Mouse (Mus musculus): ENCODE data around the gene Ric3. TPM values are rescaled to one million over a fixed set of nuclear protein-coding genes. Genes with fewer than 3 reads are reported as not detected.

Gene Ric3
- total and polyA plus RNA-seq, 3 experiments: 0.13 TPM; not detected in 2

- DNase-seq (ENCODE audit: extremely low read depth): no peak
- in situ Hi-C loops (cut with MboI; ENCODE audit: low pct_ligation_motif_present, low pct_unique_long_range_greater_than_20kb, low sequenced_read_pairs): loop anchor here (10.0 kb wide), 1 partner anchor 215 kb away; no protein-coding TSS in a partner anchor
- Histone ChIP-seq H3K27ac (ENCODE audit: insufficient read depth, low read depth) (no peak overlapping the region), H3K9me3 (replicated peaks; ENCODE audit: low read length) (peaks cover 5% of the 10 kb centered on the region), H3K4me3 (replicated peaks in 1 of 3; ENCODE audit: low read depth in 2 of 3, low read length in 2 of 3, poor library complexity in 1 of 3) (no peak overlapping the region), H3K4me2 (ENCODE audit: insufficient read depth, low read depth, poor library complexity, severe bottlenecking) (no peak overlapping the region), H3K9ac (ENCODE audit: insufficient read depth, low read depth) (no peak overlapping the region), H3K4me1 (ENCODE audit: control insufficient read depth in 1 of 2, insufficient read depth in 2 of 2) (no peaks in the 10 kb centered on the region), H3K27me3 (replicated peaks) (peaks cover 49% of the 10 kb centered on the region), H3K79me2 (replicated peaks; ENCODE audit: control insufficient read depth, extremely low read depth, insufficient read depth, poor library complexity, severe bottlenecking) (no peaks in the 10 kb centered on the region), H3K36me3 (replicated peaks in 1 of 2; ENCODE audit: control insufficient read depth in 1 of 2, insufficient read depth in 1 of 2, low read length in 1 of 2) (no peaks in the 10 kb centered on the region)
- no peak for TF ChIP-seq MEF2A (IDR thresholded peaks at IDR 0.05; ENCODE audit: borderline replicate concordance, low read depth, low read length)
- no peak for TF ChIP-seq CHD1 (IDR thresholded peaks at IDR 0.05; ENCODE audit: low read depth, low read length)
- TF ChIP-seq GABPA (IDR thresholded peaks at IDR 0.05; ENCODE audit: insufficient replicate concordance, low read depth, low read length): no peak
- TF ChIP-seq POLR2AphosphoS2 (IDR thresholded peaks at IDR 0.05; ENCODE audit: low read depth, low read length): no peak
- no peak for TF ChIP-seq RAD21 (IDR thresholded peaks at IDR 0.05; ENCODE audit: low read depth, low read length)
- TF ChIP-seq E2F4 (IDR thresholded peaks at IDR 0.05; ENCODE audit: insufficient replicate concordance, low read depth, low read length): no peak
- TF ChIP-seq MAZ (IDR thresholded peaks at IDR 0.05; ENCODE audit: low read depth, low read length): no peak
- TF ChIP-seq ELF1 (IDR thresholded peaks at IDR 0.05; ENCODE audit: low read depth, low read length): no peak
- dilution Hi-C loops (cut with MboI; ENCODE audit: extremely low pct_ligation_motif_present, extremely low pct_unique_long_range_greater_than_20kb, low sequenced_read_pairs): no loop called here
These were observed 53.1 kb downstream of the Ric3 start for GRCm38 (mm10) chr7:109029961-109030465.

- dilution Hi-C loops (cut with MboI; ENCODE audit: extremely low pct_ligation_motif_present, extremely low pct_unique_long_range_greater_than_20kb, low sequenced_read_pairs): no loop called here
- in situ Hi-C loops (cut with MboI; ENCODE audit: low pct_ligation_motif_present, low pct_unique_long_range_greater_than_20kb, low sequenced_read_pairs): loop anchor here (10.0 kb wide), 1 partner anchor 213 kb away; no protein-coding TSS in a partner anchor
These were observed 54.9 kb downstream of the Ric3 start for GRCm38 (mm10) chr7:109028204-109028603.

GRCm38 (mm10) chr7:109027721-109028120 lies 55.4 kb downstream of the Ric3 start:
- no peak overlapping the region for H3K4me2 ChIP-seq (ENCODE audit: insufficient read depth, low read depth, poor library complexity, severe bottlenecking)
- H3K27me3 ChIP-seq (replicated peaks): peaks cover 42% of the 10 kb centered on the region
- H3K9me3 ChIP-seq (replicated peaks; ENCODE audit: low read length): peaks cover 5% of the 10 kb centered on the region
- DNase-seq (ENCODE audit: extremely low read depth): no peak
- dilution Hi-C loops (cut with MboI; ENCODE audit: extremely low pct_ligation_motif_present, extremely low pct_unique_long_range_greater_than_20kb, low sequenced_read_pairs) (no loop called here), in situ Hi-C loops (cut with MboI; ENCODE audit: low pct_ligation_motif_present, low pct_unique_long_range_greater_than_20kb, low sequenced_read_pairs) (loop anchor here (10.0 kb wide), 1 partner anchor 213 kb away; no protein-coding TSS in a partner anchor)
- H3K79me2 ChIP-seq (replicated peaks; ENCODE audit: control insufficient read depth, extremely low read depth, insufficient read depth, poor library complexity, severe bottlenecking): no peaks in the 10 kb centered on the region
- no peaks in the 10 kb centered on the region for H3K4me1 ChIP-seq (ENCODE audit: control insufficient read depth in 1 of 2, insufficient read depth in 2 of 2)
- TF ChIP-seq RAD21 (IDR thresholded peaks at IDR 0.05; ENCODE audit: low read depth, low read length) (no peak), MAFK (IDR thresholded peaks at IDR 0.05; ENCODE audit: insufficient replicate concordance, low read length) (no peak), HCFC1 (IDR thresholded peaks at IDR 0.05; ENCODE audit: low read depth, low read length) (no peak), CHD1 (IDR thresholded peaks at IDR 0.05; ENCODE audit: low read depth, low read length) (no peak), MAX (IDR thresholded peaks at IDR 0.05; ENCODE audit: low read length) (no peak), ETS1 (conservative IDR thresholded peaks at IDR 0.05; ENCODE audit: low read depth, low read length) (no peak), UBTF (IDR thresholded peaks at IDR 0.05; ENCODE audit: low read depth, low read length) (no peak), PAX5 (IDR thresholded peaks at IDR 0.05; ENCODE audit: low read length) (no peak), E2F4 (IDR thresholded peaks at IDR 0.05; ENCODE audit: insufficient replicate concordance, low read depth, low read length) (no peak), MYC (IDR thresholded peaks at IDR 0.05; ENCODE audit: low read depth, low read length) (no peak), TBP (conservative IDR thresholded peaks at IDR 0.05; ENCODE audit: low read depth, low read length) (no peak), EP300 (IDR thresholded peaks at IDR 0.05; ENCODE audit: low read length) (no peak), CTCF (conservative IDR thresholded peaks at IDR 0.05 in 1 of 2, IDR thresholded peaks at IDR 0.05 in 1 of 2; ENCODE audit: low read depth in 2 of 2, low read length in 2 of 2) (no peak), POLR2A (IDR thresholded peaks at IDR 0.05; ENCODE audit: low read depth, low read length) (no peak), ZMIZ1 (IDR thresholded peaks at IDR 0.05; ENCODE audit: low read depth, low read length) (no peak), JUND (conservative IDR thresholded peaks at IDR 0.05; ENCODE audit: low read depth, low read length) (no peak)
- no peak overlapping the region for H3K4me3 ChIP-seq (replicated peaks in 1 of 3; ENCODE audit: low read depth in 2 of 3, low read length in 2 of 3, poor library complexity in 1 of 3)
- H3K36me3 ChIP-seq (replicated peaks in 1 of 2; ENCODE audit: control insufficient read depth in 1 of 2, insufficient read depth in 1 of 2, low read length in 1 of 2): no peaks in the 10 kb centered on the region
- H3K9ac ChIP-seq (ENCODE audit: insufficient read depth, low read depth): no peak overlapping the region
- no peak overlapping the region for H3K27ac ChIP-seq (ENCODE audit: insufficient read depth, low read depth)

More at GRCm38 (mm10) chr7:109028204-109028603, 54.9 kb downstream of the Ric3 start:
- Histone ChIP-seq H3K27ac (ENCODE audit: insufficient read depth, low read depth) (no peak overlapping the region), H3K27me3 (replicated peaks) (peaks cover 44% of the 10 kb centered on the region), H3K9ac (ENCODE audit: insufficient read depth, low read depth) (no peak overlapping the region), H3K4me3 (replicated peaks in 1 of 3; ENCODE audit: low read depth in 2 of 3, low read length in 2 of 3, poor library complexity in 1 of 3) (no peak overlapping the region), H3K4me2 (ENCODE audit: insufficient read depth, low read depth, poor library complexity, severe bottlenecking) (no peak overlapping the region), H3K4me1 (ENCODE audit: control insufficient read depth in 1 of 2, insufficient read depth in 2 of 2) (no peaks in the 10 kb centered on the region), H3K79me2 (replicated peaks; ENCODE audit: control insufficient read depth, extremely low read depth, insufficient read depth, poor library complexity, severe bottlenecking) (no peaks in the 10 kb centered on the region), H3K9me3 (replicated peaks; ENCODE audit: low read length) (peaks cover 5% of the 10 kb centered on the region), H3K36me3 (replicated peaks in 1 of 2; ENCODE audit: control insufficient read depth in 1 of 2, insufficient read depth in 1 of 2, low read length in 1 of 2) (no peaks in the 10 kb centered on the region)
- DNase-seq (ENCODE audit: extremely low read depth): peak; percentile 42
- TF ChIP-seq RCOR1 (conservative IDR thresholded peaks at IDR 0.05; ENCODE audit: low read depth, low read length) (no peak), SMC3 (IDR thresholded peaks at IDR 0.05; ENCODE audit: low read depth, low read length) (peak; percentile 48), CHD1 (IDR thresholded peaks at IDR 0.05; ENCODE audit: low read depth, low read length) (no peak), RAD21 (IDR thresholded peaks at IDR 0.05; ENCODE audit: low read depth, low read length) (peak; percentile 87), CTCF (conservative IDR thresholded peaks at IDR 0.05 in 1 of 2, IDR thresholded peaks at IDR 0.05 in 1 of 2; ENCODE audit: low read depth in 2 of 2, low read length in 2 of 2) (peak; percentile 32 to 83; a peak in 3 of 4 replicates), JUND (conservative IDR thresholded peaks at IDR 0.05; ENCODE audit: low read depth, low read length) (no peak), ZC3H11A (IDR thresholded peaks at IDR 0.05; ENCODE audit: low read depth, low read length) (no peak)
